Mouse (Mus musculus) splenic B cell, adult 2 months (primary cell): Measurements from ENCODE around the gene Dpep3.

Source experiments
- DNase-seq: peaks from one replicate; pipeline ENCODE4 v3.0.0-alpha.2; 2011; ENCODE audit warnings: low read depth, low spot score
- H3K27me3 ChIP-seq: 2 replicates; pipeline ENCODE4 v1.6.1; 2012; ENCODE audit warnings: mild to moderate bottlenecking, low read length, moderate library complexity, mixed read lengths; ENCODE audit not compliant: control insufficient read depth, poor library complexity, insufficient read depth, severe bottlenecking
- H3K36me3 ChIP-seq: 2 replicates; pipeline ENCODE4 v1.6.1; 2012; ENCODE audit warnings: mild to moderate bottlenecking, low read length, moderate library complexity, mixed read lengths; ENCODE audit not compliant: control insufficient read depth, poor library complexity, insufficient read depth, severe bottlenecking

Gene Dpep3

GRCm38 (mm10) chr8:105935863-105936603 is 43.2 kb downstream of the Dpep3 start:
- no peaks in the 10 kb centered on the region for H3K36me3 ChIP-seq
- DNase-seq = no peak
- H3K27me3 ChIP-seq = no peaks in the 10 kb centered on the region

DNA sequence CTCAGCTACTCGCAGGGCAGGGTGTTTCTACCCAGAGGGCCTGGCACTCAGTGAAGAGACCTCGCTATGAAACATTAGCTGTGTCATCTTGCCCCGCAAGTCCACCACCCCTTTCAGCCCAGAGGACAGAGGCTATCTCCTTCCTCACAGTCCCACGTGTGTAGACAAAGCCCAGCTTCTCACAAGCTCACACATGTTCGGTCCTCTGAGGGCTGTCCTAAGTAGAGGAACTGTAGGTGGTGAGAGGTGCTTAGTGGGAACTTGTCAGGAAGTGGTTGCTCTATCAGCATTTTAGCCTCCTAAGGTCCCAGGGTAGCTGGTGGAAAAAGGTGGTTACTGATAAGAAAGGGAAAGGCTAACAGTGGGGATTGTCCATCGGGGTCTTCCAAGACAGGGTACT is 44.1 kb downstream of the Dpep3 start:
- no peaks in the 10 kb centered on the region for H3K27me3 ChIP-seq
- H3K36me3 ChIP-seq = no peaks in the 10 kb centered on the region
- no peak for DNase-seq

GRCm38 (mm10) chr8:105933762-105934161 is 45.5 kb downstream of the Dpep3 start, which contains the start of gene Ctrl:
Gene Ctrl, minus strand, starts transcription at chr8:105933862.
- no peak for DNase-seq
- H3K36me3 ChIP-seq = no peaks in the 10 kb centered on the region
- no peaks in the 10 kb centered on the region for H3K27me3 ChIP-seq

- Histone ChIP-seq H3K36me3 (no peaks in the 10 kb centered on the region), H3K27me3 (no peaks in the 10 kb centered on the region)
- no peak for DNase-seq
Measured at GRCm38 (mm10) chr8:105932525-105932924, 46.7 kb downstream of the Dpep3 start.

- H3K36me3 ChIP-seq = no peaks in the 10 kb centered on the region
- DNase-seq = no peak
Measured at GRCm38 (mm10) chr8:105931271-105931670, 48.0 kb downstream of the Dpep3 start.

GRCm38 (mm10) chr8:105930602-105931001 is 48.6 kb downstream of the Dpep3 start:
- Histone ChIP-seq H3K36me3 (no peaks in the 10 kb centered on the region), H3K27me3 (no peaks in the 10 kb centered on the region)
- peak; percentile 86 for DNase-seq

More at GRCm38 (mm10) chr8:105931271-105931670, 48.0 kb downstream of the Dpep3 start:
- H3K27me3 ChIP-seq = no peaks in the 10 kb centered on the region

DNA sequence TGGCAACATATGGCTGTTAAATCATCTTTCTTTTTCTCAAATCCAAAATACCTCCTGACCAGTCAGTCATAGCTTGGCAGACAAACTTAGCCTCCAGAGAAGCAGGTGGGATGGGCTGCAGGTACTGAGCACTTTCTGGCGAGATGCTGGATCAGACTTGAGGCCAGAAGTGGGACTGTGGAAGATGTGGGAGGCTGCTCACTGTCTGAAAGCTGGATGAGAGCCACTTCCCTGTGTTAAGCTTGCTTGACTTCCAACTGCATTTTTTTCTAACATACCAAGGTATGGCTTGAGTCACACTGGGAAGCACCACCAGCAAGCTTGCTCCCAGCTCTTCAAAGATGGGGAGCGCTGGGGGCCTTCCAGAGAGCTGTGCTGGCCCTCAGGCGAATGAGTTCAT is 54.1 kb downstream of the Dpep3 start:
- DNase-seq = no peak
- no peaks in the 10 kb centered on the region for H3K27me3 ChIP-seq
- H3K36me3 ChIP-seq = no peaks in the 10 kb centered on the region
